Mouse (Mus musculus) erythroblast, adult 5-6 weeks (primary cell): ENCODE results near the gene Spon1. TPM values are rescaled to one million over a fixed set of nuclear protein-coding genes. Genes with fewer than 3 reads are reported as not detected.

Experiments used
- ATAC-seq: replicated peaks from 2 replicates; pipeline ENCODE4 v1.8.0; 2016; ENCODE audit warnings: moderate number of reproducible peaks, mild to moderate bottlenecking, moderate TSS enrichment, inconsistent platforms; ENCODE audit not compliant: poor library complexity, low FRiP score, severe bottlenecking
- total RNA-seq, 2 experiments: library from RNA; stranded (forward) in 1 of 2; stranded (reverse) in 1 of 2; fragments of 150-400 nt in 1 of 2; fragments of 200-764, 138-1000 nt in 1 of 2; gene quantifications; 2 replicates each; pipeline versions ENCODE4 v1.2.3 to v1.2.4; 2015 to 2017; ENCODE audit warnings: low replicate concordance in 2 of 2

Spon1 gene
- total RNA-seq, 2 experiments from 2014 or later, result 0.17 TPM; not detected in 1

- ATAC-seq, result no peak
Observed at GRCm38 (mm10) chr7:113893944-113894662, 128.3 kb downstream of the Spon1 start.

DNA sequence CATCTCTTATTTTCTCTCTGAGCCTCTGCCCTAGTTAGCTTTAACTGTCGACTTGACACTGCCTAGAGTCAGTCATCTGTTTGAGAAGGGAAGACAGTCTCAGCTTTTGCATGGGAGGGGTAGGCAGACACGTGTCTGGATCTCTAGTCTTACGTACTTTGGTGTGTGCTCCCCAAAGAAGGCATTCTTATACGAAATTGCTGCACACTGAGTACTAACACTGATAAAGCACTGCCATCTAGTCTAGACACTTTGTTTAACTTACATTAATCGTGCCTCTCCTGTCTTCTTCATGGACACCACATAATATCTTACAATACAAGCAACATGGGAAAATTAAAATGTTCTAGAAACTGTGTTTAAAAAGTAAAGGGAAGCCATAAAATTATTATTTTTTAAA is 129.5 kb downstream of the Spon1 start:
- ATAC-seq, result no peak

- ATAC-seq, result no peak
Observed at GRCm38 (mm10) chr7:113898388-113898787, 132.6 kb downstream of the Spon1 start.

DNA sequence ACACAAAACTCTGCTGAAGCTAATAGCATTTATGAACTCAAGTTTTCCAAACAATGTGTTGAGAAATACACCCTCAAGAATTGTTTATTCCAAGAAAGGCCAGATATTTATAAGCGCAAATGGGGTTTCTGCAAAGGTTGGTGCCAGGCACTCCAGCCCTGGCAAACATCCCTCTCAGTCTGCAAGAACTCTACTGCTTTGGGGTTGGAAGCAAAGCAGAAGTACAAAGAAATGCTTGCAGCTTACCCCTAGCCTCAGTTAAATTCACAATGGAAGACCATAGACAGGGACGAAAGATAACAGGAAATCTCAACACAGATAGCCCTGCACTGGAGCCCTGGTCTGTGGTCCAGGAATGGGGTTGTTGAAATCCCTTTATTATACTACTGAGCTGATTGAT is 135.7 kb downstream of the Spon1 start:
- ATAC-seq, result no peak

DNA sequence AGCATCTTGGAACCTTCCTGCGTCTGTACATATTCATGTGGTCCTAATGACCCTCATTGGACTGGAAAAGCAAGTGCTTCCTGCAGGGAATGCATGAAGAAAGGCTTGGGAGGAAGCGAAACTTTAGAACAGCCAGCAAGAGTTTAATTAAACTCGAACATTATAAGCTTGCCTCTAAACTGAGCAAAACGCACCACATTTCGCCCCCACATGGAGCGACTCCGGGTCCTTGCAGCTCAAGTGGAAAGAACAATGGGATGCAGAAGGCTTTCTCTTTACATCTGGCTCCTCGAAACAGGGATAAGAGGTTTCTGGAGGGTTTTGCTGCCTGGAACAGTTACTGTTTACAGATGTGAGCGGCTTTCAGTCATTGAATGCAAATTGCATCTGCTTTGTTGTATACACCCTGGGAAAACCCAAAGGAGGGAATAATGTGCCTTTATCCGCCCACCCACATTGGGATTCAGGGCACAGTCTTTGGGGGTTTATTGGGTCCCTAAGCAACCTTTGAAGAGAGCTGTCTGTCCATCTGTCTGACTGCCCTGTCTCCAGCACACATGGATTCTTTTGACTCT is 136.2 kb downstream of the Spon1 start:
- no peak for ATAC-seq

DNA sequence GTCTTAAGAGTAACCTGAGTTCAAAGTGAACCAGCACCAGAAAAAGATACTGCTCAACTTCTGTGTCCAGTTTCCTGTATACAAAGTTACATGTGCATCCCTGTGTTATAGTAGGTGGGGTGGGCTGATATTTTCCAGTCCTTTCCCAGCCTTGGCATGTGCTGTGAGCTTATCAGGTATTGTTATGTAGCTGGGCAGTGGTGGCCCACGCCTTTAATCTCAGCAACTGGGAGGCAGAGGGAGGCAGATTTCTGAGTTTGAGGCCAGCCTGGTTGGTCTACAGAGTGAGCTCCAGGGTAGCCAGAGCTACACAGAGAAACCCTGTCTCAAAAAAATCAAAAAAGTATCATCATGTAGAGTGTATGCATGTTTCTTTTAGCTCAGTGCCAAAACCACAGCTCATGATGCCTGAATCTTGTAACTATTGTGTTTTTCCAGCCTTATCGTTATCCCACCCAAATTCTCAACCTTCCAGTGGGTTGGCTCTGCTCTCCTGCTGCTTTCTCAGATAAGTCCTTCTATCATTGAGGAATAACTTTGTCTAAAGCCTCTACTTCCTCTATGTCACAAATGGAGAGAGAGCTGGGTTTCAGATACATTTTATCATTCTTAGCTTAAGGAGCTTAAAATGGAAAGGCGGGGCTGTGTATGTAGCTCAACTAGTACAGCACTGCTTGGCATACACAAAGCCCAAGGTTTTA is 137.5 kb downstream of the Spon1 start:
- ATAC-seq, result no peak

DNA sequence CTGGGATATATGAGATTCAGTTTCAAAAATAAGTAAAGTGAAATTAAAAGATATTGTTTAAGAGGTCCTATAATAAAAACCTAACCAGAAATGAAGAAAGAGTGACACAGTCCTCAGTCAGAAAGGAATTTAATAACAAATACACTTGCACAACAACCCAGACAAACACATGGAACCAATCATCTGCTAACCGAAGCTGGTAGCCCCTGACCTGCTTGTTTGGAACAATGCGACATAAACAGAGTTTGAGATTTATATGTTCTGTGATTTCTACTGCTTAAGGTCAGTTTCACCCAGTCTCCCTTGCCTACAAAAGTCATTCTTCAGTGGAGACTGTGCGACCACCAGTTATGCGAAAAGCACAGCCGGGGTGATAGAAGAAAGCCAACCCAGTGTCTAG is 138.1 kb downstream of the Spon1 start:
- ATAC-seq, result no peak

- no peak for ATAC-seq
Observed at GRCm38 (mm10) chr7:113904348-113904895, 138.6 kb downstream of the Spon1 start.

DNA sequence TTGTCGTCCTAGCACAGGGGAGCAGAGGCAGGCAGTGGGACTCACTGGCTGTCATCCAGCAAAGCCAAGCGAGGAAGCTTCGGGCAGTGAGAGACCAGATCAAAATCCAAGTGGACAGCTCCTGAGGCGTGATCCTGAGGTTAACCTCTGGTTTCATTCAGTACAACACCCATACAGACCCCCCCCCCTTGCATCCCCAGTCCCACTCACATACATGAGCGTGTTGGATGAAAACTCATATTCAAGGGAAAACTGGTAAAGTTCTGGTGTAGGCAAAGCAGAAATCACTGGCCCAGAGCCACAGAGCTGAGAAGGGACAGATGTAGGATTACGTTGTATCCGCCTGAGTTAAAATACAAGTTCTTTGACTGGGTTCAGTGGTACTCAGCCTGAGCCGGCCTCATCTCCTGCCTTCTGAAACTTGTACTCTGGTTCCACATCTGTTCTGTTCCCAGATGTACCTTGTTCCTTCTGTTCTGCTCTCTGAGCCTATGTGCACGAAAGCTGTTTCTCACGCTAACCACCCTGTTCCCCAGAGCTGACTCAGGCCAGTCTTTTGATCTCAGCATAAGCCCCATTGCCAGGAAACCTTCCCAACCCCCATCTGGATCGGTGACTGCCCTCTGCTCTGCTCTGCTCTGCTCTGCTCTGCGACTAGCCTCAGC is 143.5 kb downstream of the Spon1 start:
- no peak for ATAC-seq

DNA sequence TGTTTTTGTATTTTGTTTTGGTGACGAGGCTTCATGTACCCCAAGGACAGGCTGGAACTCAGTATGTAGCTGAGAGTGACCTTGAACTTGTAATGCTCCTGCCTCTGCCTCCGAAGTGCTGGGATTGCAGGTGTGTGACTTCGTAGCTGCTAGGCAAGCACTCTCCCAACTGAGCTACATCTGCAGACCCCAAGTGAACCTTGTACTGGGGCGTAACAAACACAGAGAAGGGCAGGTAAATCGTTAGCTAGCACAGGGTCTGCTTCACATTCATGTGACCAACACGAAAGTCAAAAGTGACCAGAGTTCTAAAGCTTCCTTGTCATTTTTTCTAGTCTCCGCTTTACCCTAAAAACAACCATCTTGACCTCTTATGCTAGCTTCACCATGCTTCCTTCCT is 145.1 kb downstream of the Spon1 start:
- ATAC-seq, result no peak

DNA sequence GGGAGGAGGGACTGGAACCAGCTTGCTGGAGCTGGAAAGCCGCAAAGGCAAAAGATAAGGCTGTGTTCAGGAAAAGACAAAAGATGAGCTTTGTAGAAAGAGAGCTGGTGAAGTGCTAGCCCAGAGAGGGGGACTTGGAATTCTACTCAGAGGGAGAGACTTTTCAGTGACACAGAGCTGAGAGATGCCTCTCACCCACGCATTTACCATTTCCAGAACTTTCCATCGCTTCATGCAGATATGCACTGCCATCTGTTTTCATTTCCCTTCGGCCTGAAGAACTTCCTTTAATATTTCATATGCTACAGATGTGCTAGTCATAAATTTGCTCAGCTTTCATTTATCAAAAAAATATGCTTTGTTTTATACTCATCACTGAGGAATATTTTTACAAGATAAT is 150.1 kb downstream of the Spon1 start:
- ATAC-seq, result no peak

DNA sequence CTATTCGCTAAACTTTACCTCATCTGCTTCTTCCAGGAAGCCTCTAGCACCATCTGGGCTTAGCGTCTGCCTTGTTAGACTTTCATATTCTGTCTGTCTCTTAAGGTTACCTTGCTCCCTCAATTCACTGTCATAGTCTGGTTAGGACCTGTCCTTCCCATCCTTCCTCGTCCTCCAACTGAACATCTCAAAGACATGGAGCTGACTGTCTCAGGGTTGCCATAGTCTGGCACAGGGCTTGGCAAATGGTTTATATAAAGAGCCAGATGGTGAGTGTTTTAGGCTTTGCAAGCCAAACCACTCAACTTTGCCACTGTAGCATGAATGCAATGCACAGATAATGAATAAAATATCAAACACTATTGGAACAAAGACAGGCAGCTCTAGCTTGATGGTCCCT is 153.1 kb downstream of the Spon1 start:
- no peak for ATAC-seq

GRCm38 (mm10) chr7:113919505-113919904 is 153.7 kb downstream of the Spon1 start:
- ATAC-seq, result no peak

GRCm38 (mm10) chr7:113920056-113920455 is 154.3 kb downstream of the Spon1 start:
- no peak for ATAC-seq

DNA sequence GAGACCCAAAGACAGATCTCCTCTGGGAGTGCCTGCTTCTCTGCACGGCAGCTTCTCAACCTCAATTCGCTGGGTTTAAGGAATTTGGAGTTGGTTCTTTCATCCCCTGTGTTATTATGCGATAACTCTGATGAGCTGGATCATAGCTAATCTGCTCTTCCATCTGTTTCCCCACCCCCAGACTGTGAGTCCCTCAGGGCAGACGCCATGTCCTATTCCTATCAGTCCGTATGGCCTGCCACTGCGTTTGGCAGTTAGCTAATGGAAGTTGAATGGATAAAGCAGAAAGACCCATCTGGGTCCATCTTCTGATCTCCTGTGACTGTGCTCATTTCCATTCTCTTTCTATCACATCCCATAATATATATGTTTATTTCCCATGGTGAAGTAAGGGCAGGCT is 158.8 kb downstream of the Spon1 start:
- no peak for ATAC-seq

GRCm38 (mm10) chr7:113950888-113951287 is 185.1 kb downstream of the Spon1 start:
- no peak for ATAC-seq

DNA sequence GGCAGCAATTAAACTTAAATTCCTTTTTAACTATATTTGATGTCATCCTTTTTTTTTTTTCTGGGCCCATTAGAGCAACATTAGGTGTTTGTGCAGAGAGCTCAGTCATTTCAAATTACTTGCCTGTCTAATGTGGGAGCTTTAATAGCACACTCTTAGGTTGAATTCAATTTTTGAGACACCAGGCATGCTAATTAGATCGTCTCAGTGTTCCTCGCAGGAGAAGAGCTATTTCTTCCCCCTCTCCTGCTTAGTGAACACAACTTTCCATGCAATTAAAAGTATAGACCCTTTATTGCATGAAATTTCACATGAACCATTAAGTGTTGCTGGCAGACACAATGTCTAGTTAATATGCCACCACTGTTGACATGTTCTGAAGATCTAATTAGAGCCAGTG is 189.6 kb downstream of the Spon1 start:
- ATAC-seq, result no peak

- ATAC-seq, result no peak
Observed at GRCm38 (mm10) chr7:113960841-113961499, 195.2 kb downstream of the Spon1 start.

GRCm38 (mm10) chr7:113961500-113961895 is 195.7 kb downstream of the Spon1 start:
- ATAC-seq, result no peak

GRCm38 (mm10) chr7:113962078-113962477 is 196.3 kb downstream of the Spon1 start:
- ATAC-seq, result no peak
